Mouse (Mus musculus): ENCODE data around the gene Zfp786. TPM values are rescaled to one million over a fixed set of nuclear protein-coding genes. Genes with fewer than 3 reads are reported as not detected.

The Zfp786 gene
- total RNA-seq, 2 experiments from 2014 or later, result 0.27 to 0.55 TPM

DNA sequence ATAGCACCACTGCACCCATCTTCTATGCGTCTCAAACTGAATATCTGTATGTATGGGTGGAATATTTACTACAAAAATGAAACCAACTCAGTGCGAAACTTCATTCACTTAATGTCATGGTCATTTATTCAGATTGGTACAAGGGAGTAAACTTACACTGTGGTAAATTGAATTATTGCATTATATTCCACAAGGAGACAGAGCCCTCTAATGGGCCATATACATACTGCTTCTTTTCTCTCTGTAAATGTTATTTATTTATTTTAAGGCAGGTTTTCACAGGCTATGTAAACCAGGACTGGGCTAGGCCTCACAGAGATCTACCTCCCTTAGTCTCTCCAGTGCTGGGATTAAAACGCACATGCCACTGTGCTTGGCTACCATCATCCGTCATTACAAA lies 3.2 kb downstream of the Zfp786 start:
- intact Hi-C loops (cut with DNase I; ENCODE audit: low total_unique reads), result no loop called here
- no peak for DNase-seq

DNA sequence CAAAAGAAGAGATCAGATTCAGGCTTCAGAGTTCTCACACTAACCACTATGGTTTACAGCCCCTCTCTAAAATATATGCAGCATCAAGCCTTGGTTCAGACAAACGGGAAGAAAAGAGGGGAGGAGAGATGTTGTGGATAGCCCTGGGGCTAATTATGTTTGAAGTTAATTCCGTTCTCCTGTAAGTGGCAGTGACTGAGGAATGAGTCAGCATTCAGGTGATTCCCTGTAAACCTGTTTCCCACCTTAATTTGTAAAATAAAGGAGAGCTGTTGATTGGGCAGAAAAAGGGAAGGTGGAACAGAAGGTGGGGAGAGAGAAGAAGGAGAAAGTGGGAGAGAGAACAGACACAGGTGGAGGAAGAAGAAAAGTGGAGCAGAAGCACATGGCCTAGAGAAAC lies 6.4 kb downstream of the Zfp786 start:
- intact Hi-C loops (cut with DNase I; ENCODE audit: low total_unique reads), result no loop called here

DNA sequence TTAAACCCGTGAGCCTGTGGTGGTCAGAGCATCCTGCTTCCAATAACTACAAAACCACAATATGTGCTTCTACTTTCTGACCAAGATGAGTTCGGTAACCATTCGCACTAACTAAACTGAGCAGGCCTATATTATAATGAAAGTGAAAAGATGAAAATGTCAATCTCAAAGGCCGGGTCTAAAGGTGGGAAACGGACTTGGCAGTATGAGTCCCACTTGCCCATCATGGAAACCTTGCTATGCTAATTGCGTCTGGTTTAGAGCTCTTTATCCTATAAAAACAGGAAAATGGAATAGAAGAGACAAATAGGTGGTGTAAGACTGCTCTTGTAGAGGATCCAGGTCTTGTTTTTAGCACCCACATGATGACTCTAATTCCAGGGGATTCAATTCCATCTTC lies 8.9 kb downstream of the Zfp786 start:
- DNase-seq, result no peak
- intact Hi-C loops (cut with DNase I; ENCODE audit: low total_unique reads), result no loop called here

More for the DNA sequence above, 6.4 kb downstream of the Zfp786 start:
- DNase-seq, result no peak

DNA sequence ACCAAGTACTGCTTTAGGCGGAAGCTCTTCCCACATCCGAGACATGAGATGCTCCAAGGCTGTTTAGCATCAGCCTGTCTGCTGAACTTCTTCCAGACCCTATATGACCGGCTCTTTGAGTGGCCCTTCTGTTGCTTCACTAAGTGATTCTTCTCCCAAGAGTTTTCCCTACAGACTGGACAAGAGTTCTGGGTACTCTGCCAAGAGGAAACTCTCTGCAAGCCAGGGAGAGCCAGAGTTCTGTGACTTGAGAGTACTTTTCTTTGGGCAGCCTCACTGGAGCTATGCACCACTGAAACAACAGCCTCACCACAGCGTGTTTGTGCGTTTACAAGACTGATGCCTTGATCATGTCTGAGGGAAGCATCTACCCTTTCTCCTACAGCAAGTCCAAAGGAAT lies 9.4 kb downstream of the Zfp786 start:
- intact Hi-C loops (cut with DNase I; ENCODE audit: low total_unique reads), result no loop called here
- no peak for DNase-seq

DNA sequence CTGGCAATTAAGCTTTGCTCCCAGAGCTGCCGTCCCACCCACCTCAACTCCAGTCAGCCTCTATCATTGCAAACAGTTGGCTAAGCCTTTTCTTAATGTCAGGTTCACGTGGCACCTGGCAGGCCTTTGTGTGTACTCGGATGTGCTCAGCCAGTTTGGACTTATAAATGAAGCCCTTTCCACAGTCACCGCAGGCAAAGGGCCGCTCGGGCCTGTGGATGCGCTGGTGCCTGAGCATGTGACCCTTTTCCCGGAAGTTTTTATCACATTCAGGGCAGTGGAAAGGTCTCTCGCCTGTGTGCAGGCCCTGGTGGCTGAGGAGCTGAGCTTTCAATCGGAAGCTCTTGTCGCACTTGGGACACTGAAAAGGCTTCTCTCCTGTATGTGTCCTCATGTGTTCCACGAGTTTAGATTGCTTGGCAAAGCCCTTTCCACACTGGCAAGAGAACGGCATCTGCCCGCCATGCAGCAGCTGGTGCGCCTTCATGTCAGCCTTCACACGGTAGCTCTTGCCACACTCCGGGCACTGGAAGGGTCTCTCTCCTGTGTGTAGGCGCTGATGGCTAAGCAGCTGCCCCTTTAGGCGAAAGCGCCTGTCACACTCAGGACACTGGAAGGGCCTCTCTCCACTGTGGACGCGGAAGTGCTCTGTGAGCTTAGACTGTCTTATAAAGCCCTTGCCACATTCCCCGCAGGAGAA lies 10.9 kb downstream of the Zfp786 start:
- DNase-seq, result no peak
- intact Hi-C loops (cut with DNase I; ENCODE audit: low total_unique reads), result no loop called here

DNA sequence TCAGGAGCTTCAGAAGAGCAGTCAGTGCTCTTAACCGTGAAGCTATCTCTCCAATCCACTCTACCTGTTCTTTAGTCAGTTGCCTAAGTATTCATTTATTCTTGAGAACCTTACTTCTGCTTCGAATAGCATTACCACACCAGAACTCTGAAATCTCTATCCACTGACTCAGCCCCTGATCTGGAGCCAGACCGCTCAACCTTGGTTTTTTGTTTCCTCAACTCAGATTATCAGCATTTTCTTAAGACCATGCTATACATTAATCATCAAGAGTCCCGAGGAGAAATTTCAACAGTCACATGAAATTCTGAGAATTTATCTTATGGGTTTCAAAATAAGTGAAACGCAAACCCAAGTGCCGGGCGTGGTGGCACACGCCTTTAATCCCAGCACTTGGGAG lies 11.9 kb downstream of the Zfp786 start:
- no peak for DNase-seq
- intact Hi-C loops (cut with DNase I; ENCODE audit: low total_unique reads), result no loop called here

DNA sequence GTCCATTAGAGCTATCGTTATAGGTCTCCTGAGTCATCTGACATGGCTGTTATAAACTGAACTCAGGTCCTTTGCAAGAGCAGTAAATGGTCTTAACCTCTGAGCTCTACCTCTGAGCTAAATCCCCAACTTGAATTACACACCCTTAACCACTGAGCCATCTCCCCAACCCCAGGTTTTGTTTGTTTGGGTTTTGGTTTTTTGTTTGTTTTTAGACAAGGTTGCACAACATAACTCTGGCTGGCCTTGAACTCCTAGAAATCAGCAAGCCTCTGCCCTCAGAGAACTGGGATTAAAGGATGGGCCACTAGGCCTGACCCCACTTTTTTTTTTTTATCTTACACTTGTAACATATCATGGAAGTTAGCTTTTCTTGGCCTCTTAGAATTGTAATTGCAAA lies 14.5 kb downstream of the Zfp786 start:
- DNase-seq, result no peak
- intact Hi-C loops (cut with DNase I; ENCODE audit: low total_unique reads), result no loop called here

DNA sequence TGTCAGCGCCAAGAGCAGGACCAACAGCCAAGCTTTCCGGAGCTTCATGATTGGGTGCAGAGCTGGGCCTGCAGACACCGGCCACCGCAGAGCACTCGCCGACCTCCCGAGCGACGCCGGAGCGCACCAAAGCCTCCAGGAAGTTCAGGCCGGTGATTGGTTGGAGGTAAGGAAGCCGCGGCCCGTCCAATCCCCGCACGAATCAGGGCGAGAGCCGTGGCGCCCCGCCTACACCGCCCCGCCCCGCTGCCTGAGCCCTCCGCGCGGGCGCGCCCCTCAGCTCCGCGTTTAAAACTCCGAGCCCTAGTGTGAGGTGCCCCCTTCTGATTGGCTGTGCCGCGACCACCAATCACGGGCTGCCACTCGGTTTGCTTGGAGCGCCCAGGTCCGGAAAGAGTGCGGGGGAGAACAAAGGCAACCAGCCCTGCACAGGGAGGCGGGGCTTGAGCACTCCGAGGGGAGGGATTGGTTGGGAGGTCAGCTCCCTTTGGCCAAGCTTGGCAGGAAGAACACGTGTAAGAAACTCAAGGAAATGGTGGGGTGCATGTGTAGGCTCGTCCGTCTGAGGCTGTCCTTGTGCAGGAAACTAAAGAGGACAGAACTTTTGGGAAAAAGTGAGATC lies 17.3 kb downstream of the Zfp786 start, which contains the start of gene Pdia4:
Gene Pdia4 (minus strand): TSS at position 174 of the 622 bp plus-strand sequence.
- DNase-seq, result peak; percentile 99
- intact Hi-C loops (cut with DNase I; ENCODE audit: low total_unique reads), result no loop called here

DNA sequence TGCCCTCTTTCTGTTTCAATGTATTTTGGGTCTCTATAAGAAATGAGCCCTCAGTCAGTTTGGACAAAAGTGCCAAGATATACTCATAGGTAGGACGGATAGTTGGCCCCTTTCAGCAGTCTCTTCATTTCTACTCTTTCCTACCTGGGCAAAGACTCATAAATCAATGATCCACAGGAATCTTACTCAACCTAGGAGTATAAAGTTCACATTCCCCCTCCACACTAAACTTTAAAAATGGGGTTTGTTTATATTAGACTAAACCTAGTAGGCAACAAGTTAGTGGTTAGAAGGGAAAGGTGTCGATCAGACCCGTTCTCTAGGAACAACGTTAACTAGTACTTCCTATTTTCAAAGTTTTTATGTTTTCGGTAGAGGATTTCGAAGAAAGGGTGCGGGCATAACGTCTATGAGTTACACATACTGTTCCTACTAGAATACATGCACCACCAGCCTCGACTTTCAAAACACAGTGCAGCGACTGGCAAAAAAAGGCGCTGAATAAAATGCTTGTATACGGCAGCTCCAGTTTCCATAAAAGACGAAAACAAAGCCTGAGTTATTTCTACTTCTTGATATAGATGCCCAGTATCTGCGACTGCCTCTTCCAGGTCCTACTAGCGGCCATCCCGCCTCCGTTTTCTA lies 18.3 kb downstream of the Zfp786 start:
- intact Hi-C loops (cut with DNase I; ENCODE audit: low total_unique reads), result no loop called here
- DNase-seq, result no peak

DNA sequence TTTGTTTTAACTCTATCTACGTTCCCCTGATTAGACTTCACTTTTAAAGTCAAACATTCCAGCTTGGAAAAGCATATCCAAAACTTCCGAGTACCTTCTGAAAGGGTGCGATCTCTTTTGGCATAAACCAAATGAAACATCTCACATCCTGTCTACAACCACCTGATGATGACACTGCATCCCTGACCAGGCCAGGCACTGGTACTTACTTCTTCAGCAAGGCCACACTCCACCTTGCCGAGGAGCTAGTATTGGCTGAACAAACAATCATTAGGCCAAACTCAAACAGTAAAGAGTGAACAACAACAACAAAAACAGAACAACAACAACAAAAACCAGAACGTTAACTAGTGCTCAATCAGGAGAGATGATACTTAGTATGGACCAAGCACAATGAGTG lies 19.3 kb downstream of the Zfp786 start:
- intact Hi-C loops (cut with DNase I; ENCODE audit: low total_unique reads), result no loop called here
- DNase-seq, result no peak

DNA sequence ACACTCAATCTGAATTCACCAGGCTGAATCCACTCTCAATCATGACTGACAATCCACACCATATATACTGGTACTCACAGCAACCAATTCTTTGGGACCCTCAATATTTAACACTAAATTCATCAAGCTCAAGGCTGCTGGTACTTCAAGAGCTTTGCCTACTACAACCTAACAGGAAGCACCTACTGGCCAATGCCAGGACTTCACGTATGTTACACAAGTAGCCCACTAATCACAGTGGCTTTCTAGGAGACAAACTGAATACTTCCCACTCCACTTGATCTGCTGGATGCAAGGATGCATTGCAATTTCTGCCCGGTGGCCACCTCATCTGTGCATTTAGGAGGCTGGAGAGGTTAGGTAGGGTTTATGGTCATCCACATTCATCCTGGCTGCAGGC lies 20.5 kb downstream of the Zfp786 start:
- no peak for DNase-seq
- intact Hi-C loops (cut with DNase I; ENCODE audit: low total_unique reads), result no loop called here

DNA sequence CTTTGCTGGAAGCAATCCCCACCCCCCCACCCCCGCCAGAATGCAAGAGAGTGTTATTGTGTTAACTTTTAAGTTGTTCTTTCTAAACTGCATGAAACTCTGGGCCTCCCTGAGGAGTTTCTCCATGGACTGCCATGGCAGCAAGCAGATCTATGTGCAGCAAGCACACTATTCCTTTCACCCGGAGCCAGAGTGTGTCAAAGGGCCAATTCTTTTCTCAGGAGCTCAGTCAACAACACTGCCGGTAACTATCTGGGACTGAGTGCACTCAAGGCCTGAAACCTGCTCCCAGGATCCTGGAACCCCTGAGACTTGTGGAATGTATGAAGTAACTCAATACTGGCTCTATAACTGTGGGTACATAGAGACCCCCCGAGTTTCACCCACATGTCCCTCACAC lies 21.6 kb downstream of the Zfp786 start:
- intact Hi-C loops (cut with DNase I; ENCODE audit: low total_unique reads), result no loop called here
- DNase-seq, result no peak

DNA sequence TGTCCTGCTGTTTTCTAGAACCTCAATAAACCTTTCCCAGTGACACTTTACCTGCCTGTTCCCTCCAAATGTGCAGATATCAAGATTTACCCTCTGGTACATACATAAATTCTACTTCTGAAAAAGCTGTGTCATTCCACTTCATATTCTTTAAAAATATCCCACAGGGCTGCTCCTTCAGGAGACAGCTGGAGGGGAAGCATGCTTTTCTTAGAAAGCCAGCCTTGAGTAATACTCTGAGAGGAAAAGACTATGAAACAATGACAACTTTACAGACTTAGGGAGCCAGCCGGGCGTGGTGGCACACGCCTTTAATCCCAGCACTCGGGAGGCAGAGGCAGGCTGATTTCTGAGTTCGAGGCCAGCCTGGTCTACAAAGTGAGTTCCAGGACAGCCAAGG lies 22.1 kb downstream of the Zfp786 start:
- intact Hi-C loops (cut with DNase I; ENCODE audit: low total_unique reads), result no loop called here
- DNase-seq, result no peak

DNA sequence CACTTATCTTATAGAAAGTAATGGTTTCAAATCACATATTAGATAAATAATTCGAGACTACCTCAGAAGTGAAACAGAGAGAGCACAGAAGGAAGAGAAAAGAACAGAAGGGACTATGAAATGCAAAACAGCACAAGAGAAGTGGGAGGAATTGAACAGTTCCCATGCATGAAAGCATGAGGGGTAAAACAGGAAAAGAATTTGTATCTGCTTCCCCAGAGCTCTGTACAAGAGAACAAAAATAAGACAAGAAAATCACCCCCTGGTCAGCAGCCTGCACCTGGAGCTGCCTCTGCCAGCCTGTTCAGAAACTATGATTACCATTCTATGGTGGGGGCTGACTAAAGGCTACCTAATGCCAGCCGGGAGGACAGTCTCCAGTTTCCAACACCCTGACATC lies 23.2 kb downstream of the Zfp786 start:
- intact Hi-C loops (cut with DNase I; ENCODE audit: low total_unique reads), result no loop called here
- no peak for DNase-seq

DNA sequence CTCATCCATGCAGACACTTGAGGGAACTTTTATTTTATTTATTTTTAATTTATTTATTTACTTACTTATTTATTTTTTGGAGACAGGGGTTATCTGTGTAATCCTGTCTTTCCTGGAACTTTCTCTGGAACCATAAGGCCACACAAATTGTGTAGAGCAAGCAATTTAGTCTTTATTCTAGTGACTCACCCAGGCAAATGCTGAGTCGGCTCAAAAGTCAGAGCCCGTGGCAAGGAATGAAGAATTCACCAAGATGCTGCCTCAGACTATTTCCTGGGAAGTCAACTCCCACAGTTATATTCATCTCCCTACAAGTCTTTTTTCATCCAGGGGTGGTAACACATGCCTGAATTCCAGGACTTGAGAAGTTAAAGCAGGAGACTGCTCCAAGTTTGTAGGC lies 25.1 kb downstream of the Zfp786 start:
- intact Hi-C loops (cut with DNase I; ENCODE audit: low total_unique reads), result no loop called here
- no peak for DNase-seq

DNA sequence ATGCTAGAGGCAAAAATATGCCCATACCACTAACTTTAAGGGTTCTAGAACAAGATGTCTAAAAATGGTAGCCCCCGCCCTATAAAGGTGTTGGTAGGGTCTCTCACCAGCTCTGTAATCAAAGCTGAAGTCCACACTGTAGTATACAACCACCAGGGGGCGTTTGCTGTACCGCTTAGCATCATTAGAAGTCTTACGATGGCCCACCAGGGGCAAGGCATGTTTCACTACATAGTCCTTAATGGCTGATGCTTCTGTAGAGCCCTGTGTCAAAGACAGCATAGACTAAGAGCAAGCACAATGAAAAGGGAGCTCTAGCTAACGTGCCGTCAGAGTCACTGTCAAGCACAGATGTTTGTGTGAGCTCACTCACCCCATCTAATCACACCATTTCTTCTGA lies 31.6 kb downstream of the Zfp786 start:
- intact Hi-C loops (cut with DNase I; ENCODE audit: low total_unique reads), result loop anchor here (5.0 kb wide), 1 partner anchor 33 kb away; the partner anchor contains the start of gene Zfp786
- DNase-seq, result peak; percentile 46

DNA sequence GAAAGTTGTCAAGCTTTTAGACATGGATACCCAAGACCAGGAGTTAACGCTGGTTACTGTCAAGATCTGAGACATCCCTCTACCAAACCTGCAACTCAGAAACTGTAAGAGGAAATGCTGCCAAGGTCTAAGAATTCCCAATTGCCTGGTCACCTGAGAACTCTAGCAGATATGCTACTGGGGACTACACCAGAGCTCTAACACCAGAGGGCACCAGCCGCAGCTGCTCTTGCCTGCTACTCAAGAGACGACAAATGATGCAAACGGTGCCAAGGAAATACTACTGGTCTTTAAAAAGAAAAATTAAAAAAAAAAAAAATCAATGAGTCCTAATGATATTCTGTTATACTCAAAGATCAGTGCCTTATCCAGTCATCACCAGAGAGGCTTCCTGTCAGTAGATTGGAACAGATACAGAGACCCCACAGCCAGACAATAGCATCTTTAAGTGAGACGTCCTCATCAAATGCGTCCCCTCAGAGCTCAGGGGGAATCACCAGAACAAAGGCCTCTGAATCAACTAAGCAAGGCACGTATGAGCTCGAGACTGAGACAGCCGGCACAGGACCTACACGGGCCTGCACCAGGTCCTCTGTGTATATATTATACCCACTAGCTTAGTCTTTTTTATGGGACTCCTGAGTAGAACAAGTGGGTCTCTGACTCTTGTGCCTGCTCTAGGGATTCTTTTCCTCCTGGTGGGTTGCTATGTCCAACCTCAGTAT lies 36.4 kb downstream of the Zfp786 start:
- DNase-seq, result peak; percentile 13
- intact Hi-C loops (cut with DNase I; ENCODE audit: low total_unique reads), result no loop called here

DNA sequence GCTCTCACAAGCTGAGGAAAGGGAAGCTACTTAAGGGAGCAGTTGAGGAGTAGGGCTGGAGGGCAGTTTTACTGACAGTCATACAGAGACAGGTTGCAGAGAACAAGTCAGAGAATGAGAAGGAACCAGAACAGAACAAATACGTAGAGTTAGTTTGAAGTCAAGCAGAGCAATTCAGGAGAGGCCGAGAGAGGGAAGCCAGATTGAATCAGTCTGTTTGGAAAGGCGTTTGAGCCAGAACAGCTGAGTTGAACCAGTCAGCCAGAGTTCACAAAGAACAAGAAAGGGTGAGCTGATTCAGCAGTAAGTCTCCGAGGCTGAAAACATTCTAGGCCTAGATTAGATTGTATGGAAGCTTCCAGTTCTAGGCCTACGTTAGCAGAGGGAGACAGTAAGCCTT lies 37.4 kb downstream of the Zfp786 start:
- DNase-seq, result no peak
- intact Hi-C loops (cut with DNase I; ENCODE audit: low total_unique reads), result no loop called here

DNA sequence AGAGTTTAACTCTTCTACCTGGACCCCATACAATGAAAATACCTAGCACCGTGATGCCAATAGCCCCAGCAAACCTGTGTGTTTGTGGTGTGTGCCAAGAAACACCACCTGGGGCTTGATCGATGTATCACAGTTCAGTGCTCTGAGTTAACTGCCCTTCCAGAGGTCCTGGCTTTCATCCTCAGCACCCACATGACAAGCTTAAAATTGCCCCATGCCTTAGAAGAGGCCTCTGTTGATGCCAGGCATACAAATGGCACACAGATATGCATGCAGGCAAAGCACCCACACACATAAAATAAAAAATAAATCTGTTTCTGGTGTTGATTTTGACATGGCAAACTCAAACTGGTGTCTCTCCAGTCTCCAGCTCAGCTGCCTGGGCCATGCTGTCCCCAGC lies 38.1 kb downstream of the Zfp786 start:
- no peak for DNase-seq
- intact Hi-C loops (cut with DNase I; ENCODE audit: low total_unique reads), result no loop called here

DNA sequence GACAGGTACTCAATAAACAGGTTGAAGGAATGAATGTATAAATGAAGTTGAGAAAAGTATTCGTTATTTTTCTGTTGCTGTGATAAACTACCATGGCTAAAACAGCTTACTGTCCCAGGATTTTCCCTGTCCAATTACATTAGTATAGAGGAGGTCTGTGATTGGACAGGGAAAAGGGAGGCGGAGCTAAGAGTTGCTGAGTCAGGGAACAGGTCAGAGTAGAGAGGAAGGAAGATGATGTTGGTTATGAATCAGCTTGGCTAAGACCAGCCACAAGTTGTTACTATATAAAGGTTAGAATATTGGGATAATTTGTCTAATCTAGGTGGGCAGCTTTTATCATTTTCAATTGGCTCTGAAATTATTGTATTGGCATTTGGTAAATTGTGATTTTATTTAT lies 39.9 kb downstream of the Zfp786 start:
- DNase-seq, result no peak

More for the DNA sequence above, 39.9 kb downstream of the Zfp786 start:
- intact Hi-C loops (cut with DNase I; ENCODE audit: low total_unique reads), result no loop called here

Data from gastrocnemius, postnatal 14 days (tissue).